Mouse (Mus musculus): Measurements from ENCODE around the gene Galntl5. TPM values are rescaled to one million over a fixed set of nuclear protein-coding genes. Genes with fewer than 3 reads are reported as not detected.

Galntl5 gene
- total RNA-seq, 2 experiments from 2014 or later, result not detected

DNA sequence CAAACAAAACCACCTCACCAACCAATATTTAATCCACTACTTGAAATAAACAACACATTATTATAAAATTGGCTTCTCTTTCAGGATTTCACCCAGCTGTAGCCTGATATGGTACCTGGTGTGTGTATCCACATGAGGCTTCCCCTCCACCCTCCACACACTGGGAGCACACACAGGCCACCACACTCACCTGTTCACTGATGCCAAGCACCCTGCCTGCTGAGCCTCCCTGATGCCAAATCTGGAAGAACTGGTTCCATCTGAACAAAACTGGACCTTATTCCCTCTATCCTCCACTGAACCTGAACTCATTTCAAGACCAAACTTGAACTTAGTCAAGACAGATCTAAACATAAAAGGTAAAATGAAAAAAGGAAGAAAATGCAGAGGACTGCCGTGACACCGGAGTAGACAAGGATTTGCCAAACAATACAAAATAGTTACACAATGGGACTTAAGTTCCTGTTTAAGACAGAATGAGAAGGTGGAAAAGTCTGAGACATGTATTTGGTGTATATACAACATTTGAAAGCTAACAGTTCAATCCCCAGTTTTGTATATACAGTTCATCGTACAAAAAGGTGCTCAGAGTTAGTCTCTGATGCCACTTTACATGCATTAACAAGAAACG is 87.1 kb downstream of the Galntl5 start:
- DNase-seq (ENCODE audit: low spot score in 2 of 2), result no peak
- Histone ChIP-seq H3K27ac (no peak overlapping the region), H3K4me3 (no peak overlapping the region)
- TF ChIP-seq CTCF (conservative IDR thresholded peaks at IDR 0.05), result no peak

Small RNAs within 50 kb of the gene (microRNA-seq; reads per million reads assigned to microRNA genes)
- 0 reads per million in 2 experiments for gene Gm26051

Other genes starting within 250 kb of the Galntl5 start
- gene Prkag2, start 80.8 kb upstream of the Galntl5 start, total RNA-seq (2021), result 100 to 1,000 TPM; 177 to 193 TPM
- 10 to 100 TPM; 43.5 to 46.7 TPM for gene Galnt11, start 40.4 kb downstream of the Galntl5 start, total RNA-seq (2021)
- gene E130116L18Rik, start 41.7 kb downstream of the Galntl5 start, total RNA-seq (2021), result not detected

Measured in layer of hippocampus, adult 2 months (tissue).